8 mouse cellular contexts compared by ENCODE assay signal in genomic region chr6:109150023-109150911, GRCm38 (mm10).
A peak's percentile ranks its signal among the peaks of the same experiment; 100 is the strongest.
DNase-seq lines count a peak whose midpoint lies in the region; ATAC-seq and TF ChIP-seq lines count a peak whose summit lies in the region.
"Had no signal": no experiment of that assay in that cellular context is flagged by ENCODE, and none has a peak within 500 bp of the region (broad histone marks: within the 10 kb centered on the region; RNA-seq: fewer than 3 reads in every experiment).

No protein-coding gene starts in this region.

- intact Hi-C loops in left cerebral cortex, adult 2 months (cut with DNase I): loop anchor here (2.0 to 10.0 kb wide), 2 partner anchors 575 to 1497 kb away; no protein-coding TSS in a partner anchor

- H3K9me3 ChIP-seq in intestine, embryonic 14.5 days (ENCODE audit: control insufficient read depth, low read length): no peaks in the 10 kb centered on the region

- H3K27me3 ChIP-seq in intestine, embryonic 14.5 days (replicated peaks; ENCODE audit: control insufficient read depth, insufficient read depth, low read length): no peaks in the 10 kb centered on the region

- ATAC-seq in frontal cortex, adult (ENCODE audit: low TSS enrichment): peak; percentile 94
- no peak for ATAC-seq in intestine, embryonic 14.5 days (replicated peaks; ENCODE audit: low FRiP score, low TSS enrichment, low read depth)

- H3K9ac ChIP-seq in intestine, embryonic 14.5 days (ENCODE audit: low read length): no peak overlapping the region

- H3K36me3 ChIP-seq in intestine, embryonic 14.5 days (ENCODE audit: control insufficient read depth, insufficient read depth, low read length): no peaks in the 10 kb centered on the region

- WGBS in intestine, embryonic 14.5 days: 51% methylated on average over 19 of the region's 22 CpGs

- H3K4me1 ChIP-seq in intestine, embryonic 14.5 days (replicated peaks; ENCODE audit: control insufficient read depth, insufficient read depth, low read length): no peaks in the 10 kb centered on the region

- peak; percentile 94 for TF ChIP-seq CTCF in left cerebral cortex, adult 2 months (IDR thresholded peaks at IDR 0.05)

- no peak overlapping the region for H3K4me2 ChIP-seq in intestine, embryonic 14.5 days (ENCODE audit: low read length)

- no peak overlapping the region for H3K27ac ChIP-seq in intestine, embryonic 14.5 days (ENCODE audit: low read depth)
- peak overlapping the region; percentile 69 for H3K27ac ChIP-seq in left cerebral cortex, adult 2 months

- H3K4me3 ChIP-seq in intestine, embryonic 14.5 days (ENCODE audit: low read depth, low read length): no peak overlapping the region
- peak overlapping the region; percentile 11 for H3K4me3 ChIP-seq in left cerebral cortex, adult 2 months
- H3K4me3 ChIP-seq: myocyte had no signal

- DNase-seq in adrenal gland, adult 18-20 months (ENCODE audit: low spot score in 2 of 2): peak; percentile 58 to 71
- DNase-seq in cerebellum, adult 9-10 months: peak; percentile 68
- peak; percentile 83 for DNase-seq in intestine, embryonic 14.5 days (ENCODE audit: low spot score)
- peak; percentile 78 to 89 for DNase-seq in left cerebral cortex, adult 2 months (ENCODE audit: extremely low spot score in 1 of 2, low spot score in 2 of 2)
- peak; percentile 94 for DNase-seq in mesoderm, embryonic 11.5 days (ENCODE audit: low read depth, low spot score)
- DNase-seq in skeletal muscle tissue, adult 2 months (ENCODE audit: low read depth, low spot score): peak; percentile 14

Comparison
In these comparisons a context has a peak if more than half of its experiments do, and no peak if none do; other contexts are left out.
1. DNase-seq: peak in every context shown above with its lines; median percentile 94 in mesoderm, embryonic 11.5 days; 84 in left cerebral cortex, adult 2 months; 83 in intestine, embryonic 14.5 days; 68 in cerebellum, adult 9-10 months; 64 in adrenal gland, adult 18-20 months; 14 in skeletal muscle tissue, adult 2 months.